Mouse (Mus musculus): ENCODE results near the gene Dop1b. TPM values are rescaled to one million over a fixed set of nuclear protein-coding genes. Genes with fewer than 3 reads are reported as not detected.

Gene Dop1b
- polyA plus RNA-seq, 2 experiments = 13.0 to 18.9 TPM

DNA sequence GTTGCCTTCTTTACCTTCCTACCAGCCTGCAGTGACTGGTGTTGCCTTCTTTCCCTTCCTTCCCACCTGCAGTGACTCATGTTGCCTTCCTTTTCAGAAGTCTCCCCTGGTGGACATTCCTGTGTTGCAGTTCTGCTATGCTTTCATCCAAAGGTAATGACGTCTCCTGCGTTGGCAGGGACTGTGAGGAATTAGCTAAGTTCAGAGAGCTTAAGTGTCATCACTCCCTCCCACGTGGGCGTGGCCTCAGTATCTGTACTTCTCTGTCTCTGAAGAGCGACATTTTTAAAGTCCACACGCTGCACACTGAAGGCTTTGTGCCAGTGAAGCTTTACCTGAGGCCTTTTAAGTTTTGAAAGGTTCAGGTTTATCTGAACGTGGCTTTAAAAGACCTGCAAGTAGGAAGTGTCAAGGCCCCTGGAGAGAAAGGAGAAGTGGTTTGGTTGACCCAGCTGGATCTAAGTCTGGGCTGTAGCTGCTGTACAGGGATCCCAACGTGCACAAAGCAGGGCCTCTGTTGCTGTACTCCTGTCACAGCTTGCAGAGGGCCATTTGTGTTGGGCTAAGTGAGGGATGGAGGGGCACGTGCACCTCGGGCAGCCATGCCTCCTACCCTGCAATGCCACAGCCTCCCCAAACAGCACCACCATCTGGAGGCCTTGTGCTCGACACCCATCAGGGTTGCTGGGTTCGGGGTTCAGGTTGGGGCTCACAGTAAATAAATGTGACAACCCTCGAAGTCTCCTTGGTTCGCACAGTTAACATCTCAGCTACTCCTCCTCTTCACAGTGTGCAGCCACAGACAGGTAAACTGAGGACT is 69.2 kb downstream of the Dop1b start:
- H3K36me3 ChIP-seq (ENCODE audit: control insufficient read depth, insufficient read depth, low read length) = peaks cover 5% of the 10 kb centered on the region
- no peaks in the 10 kb centered on the region for H3K27me3 ChIP-seq (ENCODE audit: control insufficient read depth, insufficient read depth, low read length)
- no peaks in the 10 kb centered on the region for H3K4me1 ChIP-seq (ENCODE audit: control insufficient read depth, insufficient read depth, low read length)
- no peak overlapping the region for H3K27ac ChIP-seq (replicated peaks; ENCODE audit: low read depth, low read length)
- H3K9me3 ChIP-seq (ENCODE audit: control insufficient read depth, low read length) = peaks cover 6% of the 10 kb centered on the region
- no peak for DNase-seq (ENCODE audit: low spot score)
- WGBS = 50% methylated on average over 14 of the region's 14 CpGs
- H3K4me2 ChIP-seq (replicated peaks; ENCODE audit: low read depth, low read length, severe bottlenecking) = no peak overlapping the region
- ATAC-seq (ENCODE audit: low FRiP score, low read depth) = no peak
- TF ChIP-seq POLR2A (IDR thresholded peaks at IDR 0.05; ENCODE audit: borderline replicate concordance, extremely low read depth, insufficient read depth, insufficient read length) = no peak
- H3K9ac ChIP-seq (ENCODE audit: low read depth, low read length, severe bottlenecking) = no peak overlapping the region
- no peak overlapping the region for H3K4me3 ChIP-seq (replicated peaks; ENCODE audit: low read length)

GRCm38 (mm10) chr16:93784175-93784574 is 72.5 kb downstream of the Dop1b start:
- no peak overlapping the region for H3K4me3 ChIP-seq (replicated peaks; ENCODE audit: low read length)
- H3K9me3 ChIP-seq (ENCODE audit: control insufficient read depth, low read length) = peaks cover 6% of the 10 kb centered on the region
- H3K36me3 ChIP-seq (ENCODE audit: control insufficient read depth, insufficient read depth, low read length) = peaks cover 3% of the 10 kb centered on the region; the same call in 1 of the 2 replicates
- peaks cover 3% of the 10 kb centered on the region; the same call in 1 of the 2 replicates for H3K4me1 ChIP-seq (ENCODE audit: control insufficient read depth, insufficient read depth, low read length)
- H3K27ac ChIP-seq (replicated peaks; ENCODE audit: low read depth, low read length) = no peak overlapping the region
- no peak overlapping the region for H3K9ac ChIP-seq (ENCODE audit: low read depth, low read length, severe bottlenecking)
- no peak overlapping the region for H3K4me2 ChIP-seq (replicated peaks; ENCODE audit: low read depth, low read length, severe bottlenecking)
- H3K27me3 ChIP-seq (ENCODE audit: control insufficient read depth, insufficient read depth, low read length) = no peaks in the 10 kb centered on the region
- DNase-seq (ENCODE audit: low spot score) = no peak
- no peak for ATAC-seq (ENCODE audit: low FRiP score, low read depth)
- WGBS = 89% methylated on average over 7 of the region's 7 CpGs
- no peak for TF ChIP-seq POLR2A (IDR thresholded peaks at IDR 0.05; ENCODE audit: borderline replicate concordance, extremely low read depth, insufficient read depth, insufficient read length)

DNA sequence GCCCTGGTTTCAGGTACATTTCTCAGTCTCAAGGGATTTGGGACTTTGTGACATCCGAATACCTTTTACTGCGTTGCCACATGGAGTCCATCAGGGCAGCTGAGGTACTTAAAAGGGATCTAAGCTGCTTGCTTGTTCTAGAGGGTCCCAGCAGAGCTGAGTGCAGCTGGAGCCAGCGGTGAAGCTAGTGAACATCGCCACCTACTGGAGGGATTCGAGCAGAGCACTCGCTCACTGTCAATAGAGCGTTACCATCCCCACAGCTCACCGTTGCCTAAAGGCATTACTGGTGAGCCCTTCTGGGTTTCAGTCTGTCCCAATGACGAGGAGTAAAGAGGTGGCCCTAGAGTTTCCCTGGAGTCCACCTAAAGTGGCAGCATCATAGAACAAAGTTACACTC is 74.1 kb downstream of the Dop1b start:
- Histone ChIP-seq H3K36me3 (ENCODE audit: control insufficient read depth, insufficient read depth, low read length) (peaks cover 3% of the 10 kb centered on the region; the same call in 1 of the 2 replicates), H3K9me3 (ENCODE audit: control insufficient read depth, low read length) (peaks cover 6% of the 10 kb centered on the region), H3K9ac (ENCODE audit: low read depth, low read length, severe bottlenecking) (no peak overlapping the region), H3K27me3 (ENCODE audit: control insufficient read depth, insufficient read depth, low read length) (no peaks in the 10 kb centered on the region), H3K4me3 (replicated peaks; ENCODE audit: low read length) (no peak overlapping the region), H3K4me2 (replicated peaks; ENCODE audit: low read depth, low read length, severe bottlenecking) (no peak overlapping the region), H3K4me1 (ENCODE audit: control insufficient read depth, insufficient read depth, low read length) (peaks cover 3% of the 10 kb centered on the region; the same call in 1 of the 2 replicates), H3K27ac (replicated peaks; ENCODE audit: low read depth, low read length) (no peak overlapping the region)
- WGBS = 1% methylated on average over 9 of the region's 9 CpGs
- ATAC-seq (ENCODE audit: low FRiP score, low read depth) (peak; percentile 86), DNase-seq (ENCODE audit: low spot score) (peak; percentile 91)
- TF ChIP-seq POLR2A (IDR thresholded peaks at IDR 0.05; ENCODE audit: borderline replicate concordance, extremely low read depth, insufficient read depth, insufficient read length) = no peak

- Histone ChIP-seq H3K4me1 (ENCODE audit: control insufficient read depth, insufficient read depth, low read length) (peaks cover 3% of the 10 kb centered on the region; the same call in 1 of the 2 replicates), H3K4me3 (replicated peaks; ENCODE audit: low read length) (no peak overlapping the region), H3K4me2 (replicated peaks; ENCODE audit: low read depth, low read length, severe bottlenecking) (no peak overlapping the region), H3K9me3 (ENCODE audit: control insufficient read depth, low read length) (peaks cover 6% of the 10 kb centered on the region), H3K27me3 (ENCODE audit: control insufficient read depth, insufficient read depth, low read length) (no peaks in the 10 kb centered on the region), H3K36me3 (ENCODE audit: control insufficient read depth, insufficient read depth, low read length) (0 out of 2 replicates have a peak, but pooled peaks cover 3% of the 10 kb centered on the region), H3K9ac (ENCODE audit: low read depth, low read length, severe bottlenecking) (no peak overlapping the region), H3K27ac (replicated peaks; ENCODE audit: low read depth, low read length) (no peak overlapping the region)
- DNase-seq (ENCODE audit: low spot score) = no peak
- no peak for TF ChIP-seq POLR2A (IDR thresholded peaks at IDR 0.05; ENCODE audit: borderline replicate concordance, extremely low read depth, insufficient read depth, insufficient read length)
- 82% methylated on average over 4 of the region's 4 CpGs for WGBS
- no peak for ATAC-seq (ENCODE audit: low FRiP score, low read depth)
Measured at GRCm38 (mm10) chr16:93788388-93788787, 76.7 kb downstream of the Dop1b start.

DNA sequence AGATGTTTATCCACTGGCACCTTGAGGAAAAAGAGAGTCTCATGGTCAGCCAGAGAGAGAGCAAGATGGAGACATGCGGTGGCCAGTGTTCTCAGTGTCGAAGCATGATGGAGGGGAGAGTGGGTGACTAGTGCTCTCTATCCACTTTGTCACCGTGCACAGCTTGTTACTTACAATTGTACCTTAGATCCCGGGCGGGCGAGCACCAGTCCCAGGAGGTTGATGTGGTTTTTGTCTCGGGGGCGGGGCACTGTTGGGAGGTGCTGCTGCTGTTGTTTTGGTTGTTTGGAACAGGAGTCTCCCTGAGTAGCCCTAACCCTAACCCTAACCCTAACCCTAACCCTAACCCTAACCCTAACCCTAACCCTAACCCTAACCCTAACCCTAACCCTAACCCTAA is 77.2 kb downstream of the Dop1b start:
- no peak overlapping the region for H3K27ac ChIP-seq (replicated peaks; ENCODE audit: low read depth, low read length)
- peaks cover 4% of the 10 kb centered on the region for H3K9me3 ChIP-seq (ENCODE audit: control insufficient read depth, low read length)
- WGBS = 94% methylated on average over 8 of the region's 8 CpGs
- H3K9ac ChIP-seq (ENCODE audit: low read depth, low read length, severe bottlenecking) = no peak overlapping the region
- TF ChIP-seq POLR2A (IDR thresholded peaks at IDR 0.05; ENCODE audit: borderline replicate concordance, extremely low read depth, insufficient read depth, insufficient read length) = no peak
- H3K4me3 ChIP-seq (replicated peaks; ENCODE audit: low read length) = no peak overlapping the region
- H3K4me2 ChIP-seq (replicated peaks; ENCODE audit: low read depth, low read length, severe bottlenecking) = no peak overlapping the region
- H3K4me1 ChIP-seq (ENCODE audit: control insufficient read depth, insufficient read depth, low read length) = peaks cover 3% of the 10 kb centered on the region; the same call in 1 of the 2 replicates
- H3K36me3 ChIP-seq (ENCODE audit: control insufficient read depth, insufficient read depth, low read length) = 0 out of 2 replicates have a peak, but pooled peaks cover 2% of the 10 kb centered on the region
- DNase-seq (ENCODE audit: low spot score) (no peak), ATAC-seq (ENCODE audit: low FRiP score, low read depth) (no peak)
- no peaks in the 10 kb centered on the region for H3K27me3 ChIP-seq (ENCODE audit: control insufficient read depth, insufficient read depth, low read length)
